Mouse (Mus musculus) cerebellum, adult 9-10 months (tissue): ENCODE measurements around the gene Nup35.
A peak's percentile ranks its signal among the peaks of the same experiment; 100 is the strongest.

Experiments
- DNase-seq: peaks from one replicate; pipeline ENCODE4 v3.0.0; 2022

Nup35 gene

DNA sequence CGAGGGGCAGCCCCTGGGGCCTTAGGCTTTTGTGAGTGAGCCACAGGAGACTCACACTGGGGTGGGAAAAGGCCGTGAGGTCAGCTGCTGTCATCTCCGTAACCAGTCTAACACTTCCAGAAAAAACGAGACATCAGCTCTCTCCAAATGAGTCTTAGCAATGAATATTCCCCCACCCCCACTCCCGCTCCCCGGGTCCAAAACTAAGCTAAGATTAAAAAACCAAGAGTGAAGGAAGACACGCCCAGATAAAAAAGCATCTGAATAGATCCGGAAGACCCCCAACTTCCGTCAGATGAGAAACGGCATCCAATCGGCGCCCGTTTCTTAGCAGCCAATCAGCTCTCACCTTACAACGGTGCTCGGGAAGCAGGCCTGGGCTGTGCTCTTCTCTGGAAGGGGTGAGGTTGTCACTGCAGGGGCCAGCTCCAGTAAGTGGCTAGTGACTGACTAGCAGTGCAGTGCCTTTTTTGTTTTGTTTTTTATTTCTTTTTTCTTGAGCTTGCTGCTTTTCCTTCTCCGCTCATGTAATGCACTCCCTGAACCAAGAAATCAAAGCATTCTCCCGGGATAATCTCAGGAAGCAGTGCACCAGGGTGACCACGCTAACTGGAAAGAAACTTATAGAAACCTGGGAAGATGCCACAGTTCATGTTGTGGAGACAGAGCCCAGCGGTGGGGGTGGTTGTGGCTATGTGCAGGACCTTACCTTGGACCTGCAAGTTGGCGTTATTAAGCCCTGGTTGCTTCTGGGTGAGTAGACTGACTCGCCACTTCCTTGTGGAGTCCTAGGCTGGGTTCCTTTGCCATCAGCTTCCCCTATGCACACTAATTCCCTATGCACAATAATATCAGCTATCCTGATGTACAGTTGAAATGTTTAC, at the start of gene Nup35, which contains the start of gene Dusp19:
TSS of gene Nup35 (plus strand) at position 383 of the 884 bp plus-strand sequence.
TSS of gene Dusp19 (plus strand) at position 192 of the 884 bp plus-strand sequence.
- DNase-seq: peak; percentile 97

DNA sequence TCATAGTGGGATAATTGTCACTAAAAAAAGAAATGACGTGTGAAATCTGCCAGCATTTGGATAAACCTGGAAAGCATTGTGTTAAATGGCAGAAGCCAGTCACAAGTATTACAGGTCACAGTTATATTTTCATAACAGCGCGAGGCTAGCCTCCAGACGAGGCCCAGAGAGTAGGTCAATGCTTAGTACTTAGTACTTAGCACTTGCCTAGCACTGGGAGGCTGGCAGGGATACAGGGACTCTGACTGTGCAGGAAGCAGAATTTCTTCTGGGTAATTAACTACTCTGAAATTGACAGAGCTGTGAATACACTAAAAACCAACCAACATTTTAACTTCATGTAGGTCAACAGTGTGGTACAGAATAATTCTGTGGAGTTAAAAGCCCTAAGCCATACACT, 49.6 kb upstream of the Nup35 start:
- peak; percentile 52 for DNase-seq

DNA sequence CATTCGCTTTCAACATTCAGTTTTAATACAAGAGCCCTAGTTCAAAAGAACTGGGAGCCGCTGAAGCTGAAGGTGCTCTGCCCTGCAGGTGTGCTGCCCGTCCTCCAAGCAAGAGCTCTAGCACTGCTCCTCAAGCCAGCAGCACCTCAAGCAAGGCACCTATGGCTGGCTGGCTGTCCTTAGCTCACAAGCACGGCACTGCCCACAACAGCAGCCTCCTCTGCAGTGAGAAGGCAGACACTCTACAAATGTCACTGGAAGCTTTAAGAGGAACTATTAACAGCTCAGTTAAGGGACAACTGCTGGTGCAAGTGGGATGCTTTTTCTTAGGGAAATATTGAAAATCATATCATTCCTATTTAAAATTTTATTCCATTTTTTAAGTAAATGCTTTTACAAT, 46.4 kb upstream of the Nup35 start:
- no peak for DNase-seq

DNA sequence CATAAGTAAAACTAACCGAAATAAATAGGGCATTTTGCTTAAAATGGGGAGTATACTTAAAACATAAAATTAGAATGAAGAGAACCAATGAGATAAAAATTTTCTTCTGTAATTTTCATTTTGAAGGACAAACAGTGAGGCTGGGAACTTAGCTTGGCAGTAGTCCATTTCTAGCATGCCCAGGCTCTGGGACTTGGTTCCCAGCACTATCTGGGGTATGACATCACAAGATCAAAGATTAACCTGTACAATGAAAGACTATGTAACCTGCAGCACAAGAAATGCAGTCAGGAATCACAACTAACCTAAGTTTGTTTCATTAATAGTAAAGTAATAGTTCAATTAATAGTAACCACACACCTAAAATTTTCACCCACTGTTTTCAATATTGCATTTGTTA, 39.8 kb upstream of the Nup35 start:
- DNase-seq: no peak

DNA sequence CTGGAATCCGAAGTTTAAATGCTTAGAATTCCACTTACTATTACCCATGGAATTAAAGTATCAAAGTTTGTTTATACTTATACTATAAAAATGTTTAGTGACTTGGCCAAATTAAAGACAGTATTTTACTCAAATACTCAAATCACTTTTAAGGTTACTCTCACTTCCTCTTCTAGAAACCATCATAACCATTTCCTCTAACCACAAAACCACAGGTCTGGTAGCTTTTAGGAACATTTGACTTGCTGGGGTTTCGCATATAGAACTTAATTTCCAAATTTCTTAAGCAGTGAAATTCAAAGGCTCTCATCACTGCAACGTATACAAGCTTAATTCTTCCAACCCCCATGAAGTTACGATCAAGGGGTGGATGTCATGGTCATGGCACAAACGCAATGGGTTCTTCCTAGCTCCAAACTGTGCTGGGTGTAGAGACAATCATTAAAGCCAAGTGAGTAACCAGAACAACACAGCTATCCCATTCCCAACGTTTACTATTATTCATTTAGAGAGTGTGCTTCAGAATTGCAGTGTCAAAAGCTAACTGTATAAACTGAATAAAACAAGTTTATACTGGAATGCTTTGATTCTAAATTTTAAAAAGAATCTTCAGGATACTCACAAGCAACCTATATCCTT, 37.7 kb upstream of the Nup35 start:
- no peak for DNase-seq

DNA sequence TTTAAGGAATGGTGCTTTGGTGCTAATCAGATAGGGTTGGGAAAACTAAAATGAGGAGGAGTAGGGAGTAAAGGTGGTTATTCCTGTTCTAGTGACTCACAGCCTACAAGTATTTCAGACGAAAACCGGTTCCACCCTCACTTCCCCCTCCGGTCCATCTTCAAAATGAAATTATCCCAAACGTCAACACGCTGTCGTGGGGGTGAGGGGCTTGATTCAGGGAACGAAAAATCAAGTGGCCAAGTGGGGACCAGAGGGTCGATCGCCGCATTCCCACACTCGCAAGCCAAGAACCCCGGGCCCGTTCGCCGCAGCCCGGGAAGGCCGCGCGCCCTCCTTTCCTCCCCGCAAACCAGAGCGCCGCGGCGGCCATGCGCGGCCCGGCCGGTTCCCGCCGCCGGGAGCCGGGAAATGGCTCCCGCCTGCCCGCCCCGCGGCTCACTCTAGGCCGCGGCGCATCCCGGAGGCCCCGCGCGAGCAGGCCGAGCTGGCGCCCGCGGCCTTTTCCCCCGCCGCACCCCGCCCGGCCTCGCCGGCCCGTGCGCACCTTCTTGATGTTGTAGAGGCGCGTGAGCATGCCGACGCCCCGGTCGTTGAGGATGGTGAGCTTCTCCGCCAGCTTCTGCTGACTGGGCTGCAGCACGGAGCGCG, 36.6 kb upstream of the Nup35 start:
- DNase-seq: peak; percentile 58

DNA sequence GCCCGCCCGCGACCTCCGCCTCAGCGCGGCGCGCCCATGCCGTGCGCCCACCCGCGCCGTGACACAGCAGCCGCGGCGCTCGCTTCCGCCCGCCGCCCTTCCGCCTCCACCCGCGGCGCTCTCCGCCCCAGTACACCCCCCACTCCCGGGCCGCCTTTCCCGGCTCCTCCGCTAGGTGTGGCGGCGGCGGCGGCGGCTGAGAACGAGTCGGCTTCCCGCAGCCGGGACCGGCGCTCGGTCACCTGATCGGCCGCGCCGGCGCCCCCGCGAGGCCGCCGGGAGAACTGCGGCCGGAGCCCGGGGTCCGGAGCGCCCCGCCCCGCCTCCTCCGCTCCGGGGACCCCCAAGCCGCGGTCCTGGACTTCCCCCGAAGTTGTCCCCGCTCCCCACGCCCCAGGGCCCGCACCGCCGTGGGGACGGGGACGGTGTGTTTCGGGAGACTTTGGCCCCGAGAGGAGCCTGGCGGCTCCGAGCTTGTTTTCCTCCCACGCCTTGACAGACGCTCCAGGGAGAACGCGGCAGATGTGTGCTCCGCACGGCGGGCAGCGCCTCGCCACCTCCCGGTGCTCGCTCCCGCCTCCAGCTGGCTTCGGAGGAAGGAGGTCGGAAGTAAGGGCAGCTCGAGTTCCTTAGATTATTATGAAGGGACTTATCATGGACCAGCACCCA, 35.9 kb upstream of the Nup35 start, which contains the start of gene Nckap1:
TSS of gene Nckap1 (minus strand) at position 338 of the 669 bp plus-strand sequence.
- DNase-seq: peak; percentile 90

DNA sequence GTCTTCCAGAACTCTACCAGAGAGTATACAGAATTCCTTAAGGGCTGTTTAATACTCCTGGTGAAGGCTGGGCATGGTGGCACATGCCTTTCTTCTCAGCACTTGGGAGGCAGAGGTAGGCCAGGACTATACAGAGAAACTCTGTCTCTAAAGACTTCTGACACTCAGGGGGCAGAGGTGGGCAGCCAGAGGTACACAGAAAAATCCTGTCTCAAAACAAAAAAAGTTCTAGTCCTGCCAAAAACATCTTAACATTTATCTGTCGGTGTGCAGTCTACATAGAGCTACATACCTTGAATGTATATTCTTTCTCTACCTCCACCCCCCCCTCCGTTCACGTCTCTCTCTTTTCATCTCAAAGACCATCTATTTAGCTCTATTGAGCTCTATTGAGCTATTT, 34.7 kb upstream of the Nup35 start:
- no peak for DNase-seq

DNA sequence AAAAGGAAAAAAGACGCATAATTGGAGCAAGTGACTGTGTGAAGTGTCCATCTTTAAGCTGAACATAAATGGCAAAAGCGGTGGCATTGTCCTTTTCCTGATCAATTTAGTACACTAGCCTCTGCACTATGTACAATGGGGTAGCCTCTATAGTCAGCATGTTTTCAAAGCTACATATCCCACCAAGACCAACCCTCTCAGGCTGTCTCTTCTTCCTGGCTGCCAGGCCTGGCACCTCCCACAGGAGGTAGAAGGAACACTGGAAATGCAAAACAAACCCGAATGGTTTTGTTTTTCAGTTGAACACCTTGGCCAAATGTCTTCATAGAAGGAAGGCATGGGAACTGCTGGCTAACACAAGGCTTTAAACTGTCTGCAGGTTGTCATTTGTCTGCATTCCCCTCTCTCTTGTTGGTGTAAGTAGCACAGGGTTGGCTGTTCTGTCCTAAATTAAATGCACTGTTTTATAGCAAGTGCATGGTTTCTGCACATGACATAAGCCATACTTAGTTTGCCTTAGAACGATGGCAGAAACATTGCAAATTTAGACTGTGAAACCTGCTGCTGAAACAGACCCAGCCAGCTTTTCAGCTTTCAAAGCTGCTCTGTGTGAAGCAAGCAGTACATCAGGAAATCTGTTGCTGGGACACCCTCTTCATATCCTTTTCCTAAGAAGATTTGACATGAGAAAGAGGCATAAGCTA, 22.7 kb upstream of the Nup35 start:
- no peak for DNase-seq

DNA sequence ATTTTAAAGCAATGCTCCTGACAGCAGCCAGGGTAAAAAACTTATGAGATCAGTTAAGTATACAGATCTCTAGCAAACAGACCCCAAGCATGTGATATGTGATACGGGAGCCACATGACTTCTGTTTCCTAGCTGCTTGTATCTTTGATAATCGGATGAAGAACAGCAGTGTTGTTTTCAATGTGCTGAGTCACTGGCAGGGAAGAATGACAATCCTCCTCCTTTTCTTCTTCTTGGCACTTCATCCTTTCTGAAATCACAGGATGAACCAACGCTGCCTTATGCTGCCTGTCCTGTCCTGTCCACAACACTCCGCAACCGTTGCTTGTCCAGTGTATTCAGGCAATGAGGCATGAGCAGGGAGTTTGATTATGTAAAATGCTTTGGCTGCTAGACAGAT, 20.1 kb upstream of the Nup35 start:
- DNase-seq: no peak

DNA sequence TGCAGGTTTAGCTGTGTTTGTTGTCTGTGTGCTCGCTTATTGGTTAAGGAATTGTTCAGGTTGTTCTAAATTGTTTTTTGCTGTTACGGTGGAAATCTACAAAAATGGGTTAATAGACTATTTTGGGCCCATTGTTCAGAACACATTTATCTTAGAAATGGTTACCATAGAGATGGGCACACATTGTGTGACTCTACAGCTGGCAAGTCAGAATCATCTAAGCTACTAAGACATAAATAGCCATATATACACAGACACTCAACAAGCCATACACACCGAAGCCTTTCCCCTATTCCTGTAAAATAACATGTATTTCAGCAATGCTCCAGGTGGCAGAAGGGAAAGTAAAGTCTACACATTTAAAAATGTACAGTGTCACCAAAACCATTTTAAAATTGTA, 17.2 kb upstream of the Nup35 start:
- no peak for DNase-seq

DNA sequence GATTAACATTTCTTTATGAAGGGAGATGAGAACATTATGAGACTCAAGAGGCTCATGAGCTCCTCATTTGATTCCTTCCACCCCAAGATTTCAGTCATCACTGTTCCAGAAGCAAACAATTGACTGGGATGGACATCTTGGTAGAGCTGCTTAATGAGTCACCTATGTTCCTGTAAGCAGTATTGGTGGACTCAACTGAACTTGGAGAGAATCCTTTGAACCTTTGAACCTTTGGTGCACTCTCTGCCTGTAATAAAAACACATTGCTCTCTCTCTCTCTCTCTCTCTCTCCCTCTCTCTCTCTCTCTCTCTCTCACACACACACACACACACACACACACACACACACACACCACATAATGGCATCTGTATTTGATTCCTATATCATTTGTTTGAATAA, 16.4 kb upstream of the Nup35 start:
- DNase-seq: no peak

DNA sequence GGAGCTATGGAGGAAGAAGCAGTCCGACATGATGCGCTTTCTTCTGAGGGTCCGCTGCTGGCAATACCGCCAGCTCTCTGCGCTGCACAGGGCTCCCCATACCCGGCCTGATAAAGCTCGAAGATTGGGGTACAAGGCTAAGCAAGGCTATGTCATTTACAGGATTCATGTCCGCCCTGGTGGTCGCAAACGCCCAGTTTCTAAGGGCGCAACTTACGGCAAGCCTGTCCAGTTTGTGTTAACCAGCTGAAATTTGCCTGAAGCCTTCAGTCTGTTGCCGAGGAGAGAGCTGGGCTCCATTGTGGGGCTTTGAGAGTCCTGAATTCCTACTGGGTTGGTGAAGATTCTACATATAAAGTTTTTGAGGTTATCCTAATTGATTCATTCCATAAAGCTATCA, 14.3 kb upstream of the Nup35 start:
- no peak for DNase-seq

DNA sequence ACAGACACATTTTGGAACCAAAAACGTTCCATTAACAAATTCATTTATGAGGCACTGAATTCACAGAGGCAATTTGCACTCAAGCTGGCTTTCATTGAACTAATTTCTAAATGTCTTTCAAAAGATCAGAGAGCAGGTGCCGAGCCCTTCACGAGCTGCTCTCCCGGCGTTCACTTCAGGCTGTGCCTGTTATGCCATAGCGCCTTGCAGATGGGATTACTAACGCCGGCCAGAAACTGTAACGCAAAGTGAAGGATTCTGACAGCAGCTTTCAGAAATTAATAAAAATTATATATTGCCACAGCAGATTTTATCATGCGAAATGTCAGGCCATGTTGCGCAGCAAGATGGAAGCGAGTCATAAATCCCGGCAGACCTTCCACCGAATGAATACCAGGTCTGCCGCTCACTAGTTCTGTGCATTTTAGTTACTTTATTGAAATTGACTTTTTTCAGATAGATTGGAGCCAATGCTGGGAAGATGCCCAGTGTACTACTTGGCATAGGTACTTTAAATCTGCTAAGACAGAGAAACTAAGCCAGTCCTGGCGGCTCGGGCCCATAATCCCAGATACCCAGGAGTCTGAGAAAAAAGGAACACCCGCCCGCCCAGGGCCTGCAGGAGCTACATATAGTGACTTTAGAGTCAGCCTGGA, 13.1 kb upstream of the Nup35 start:
- DNase-seq: no peak

DNA sequence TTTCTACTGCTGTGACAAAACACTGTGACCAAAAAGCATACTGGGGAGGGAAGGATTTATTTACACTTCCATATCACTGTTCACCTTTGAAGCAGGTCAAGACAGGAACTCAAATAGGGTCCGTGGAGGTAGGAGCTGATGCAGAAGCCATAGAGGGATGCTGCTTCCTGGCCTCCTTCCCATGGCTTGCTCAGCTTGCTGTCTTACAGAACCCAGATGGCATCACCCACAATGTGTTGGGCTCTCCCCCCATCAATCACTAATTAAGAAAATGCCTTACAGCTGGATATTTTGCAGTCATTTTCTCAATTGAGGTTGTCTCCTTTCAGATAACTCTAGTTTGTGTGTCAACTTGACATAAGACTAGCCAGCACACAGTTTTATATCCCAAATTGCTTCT, 4.8 kb upstream of the Nup35 start:
- no peak for DNase-seq

DNA sequence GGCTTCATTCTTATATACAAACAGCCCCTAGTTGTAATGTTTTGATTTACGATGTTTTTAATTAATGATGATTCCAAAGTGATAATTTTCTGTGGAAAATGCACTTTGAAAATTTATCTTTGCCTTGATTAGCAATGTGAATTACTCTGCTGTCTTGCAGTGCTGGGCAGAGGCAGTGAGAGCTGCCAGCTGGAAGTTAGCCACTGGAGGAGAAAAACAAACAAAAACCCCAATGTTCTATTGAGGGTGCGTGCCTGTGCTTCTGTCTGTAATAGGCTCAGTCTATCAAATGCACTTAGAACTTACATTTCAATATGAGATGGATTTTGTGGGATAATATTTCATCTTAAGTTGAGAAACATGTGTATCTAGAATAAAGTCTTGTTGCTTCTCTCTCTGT, 4.2 kb upstream of the Nup35 start:
- peak; percentile 17 for DNase-seq

DNA sequence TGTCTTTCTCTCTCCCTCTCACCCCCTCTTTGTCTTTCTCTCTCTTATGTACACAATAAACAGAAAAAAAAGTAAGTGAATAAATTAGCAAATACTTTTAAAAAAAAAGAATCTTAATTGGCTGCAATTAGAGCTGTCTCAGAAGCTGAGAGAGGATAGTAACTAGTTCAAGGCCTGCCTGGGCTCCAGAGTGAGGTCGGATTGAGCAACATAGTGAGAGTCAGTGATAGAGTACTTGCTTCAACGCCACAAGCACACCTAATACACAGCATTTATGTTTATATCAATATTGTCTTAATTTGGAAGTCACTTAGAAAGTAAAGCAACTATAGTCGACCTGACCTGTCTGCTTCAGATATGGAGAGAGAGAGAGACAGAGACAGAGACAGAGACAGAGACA, 2.0 kb downstream of the Nup35 start:
- no peak for DNase-seq

DNA sequence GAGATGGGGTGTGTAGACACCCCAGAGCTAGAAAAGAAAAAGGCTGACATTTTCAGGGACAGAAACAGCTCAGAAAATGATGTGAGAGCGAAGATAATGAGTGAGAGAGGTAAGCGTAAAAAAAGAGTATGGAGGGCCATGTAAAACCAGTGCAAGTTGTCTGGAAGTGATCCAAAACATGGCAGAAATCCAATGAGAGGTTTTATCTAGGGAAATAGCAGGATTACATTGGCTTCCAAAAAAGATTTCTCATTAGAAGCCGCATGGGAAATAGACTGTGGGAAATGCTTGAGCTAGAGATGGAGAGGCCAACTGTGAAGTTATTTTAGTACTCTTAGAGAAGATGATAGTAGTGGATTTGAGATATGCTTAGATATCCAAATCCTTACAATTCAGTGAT, 4.9 kb downstream of the Nup35 start:
- DNase-seq: no peak

DNA sequence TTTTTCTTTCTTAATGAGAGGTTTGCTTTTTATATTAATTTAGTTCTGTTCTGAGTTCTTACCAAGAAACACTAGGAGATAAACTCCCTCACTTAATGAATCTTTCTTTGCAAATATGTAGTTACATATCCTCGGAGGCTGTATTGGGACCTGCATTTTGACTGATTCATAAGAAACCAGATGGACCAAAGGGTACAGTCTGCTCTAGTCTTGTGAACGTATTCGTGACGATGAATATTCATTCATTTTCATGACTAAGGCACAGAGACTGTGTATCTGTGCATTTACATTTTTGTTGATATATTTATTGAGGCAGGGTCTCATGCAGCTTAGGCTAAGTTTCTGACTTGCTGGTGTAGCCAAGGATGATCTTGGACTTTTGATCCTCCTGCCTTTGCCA, 7.5 kb downstream of the Nup35 start:
- DNase-seq: no peak

DNA sequence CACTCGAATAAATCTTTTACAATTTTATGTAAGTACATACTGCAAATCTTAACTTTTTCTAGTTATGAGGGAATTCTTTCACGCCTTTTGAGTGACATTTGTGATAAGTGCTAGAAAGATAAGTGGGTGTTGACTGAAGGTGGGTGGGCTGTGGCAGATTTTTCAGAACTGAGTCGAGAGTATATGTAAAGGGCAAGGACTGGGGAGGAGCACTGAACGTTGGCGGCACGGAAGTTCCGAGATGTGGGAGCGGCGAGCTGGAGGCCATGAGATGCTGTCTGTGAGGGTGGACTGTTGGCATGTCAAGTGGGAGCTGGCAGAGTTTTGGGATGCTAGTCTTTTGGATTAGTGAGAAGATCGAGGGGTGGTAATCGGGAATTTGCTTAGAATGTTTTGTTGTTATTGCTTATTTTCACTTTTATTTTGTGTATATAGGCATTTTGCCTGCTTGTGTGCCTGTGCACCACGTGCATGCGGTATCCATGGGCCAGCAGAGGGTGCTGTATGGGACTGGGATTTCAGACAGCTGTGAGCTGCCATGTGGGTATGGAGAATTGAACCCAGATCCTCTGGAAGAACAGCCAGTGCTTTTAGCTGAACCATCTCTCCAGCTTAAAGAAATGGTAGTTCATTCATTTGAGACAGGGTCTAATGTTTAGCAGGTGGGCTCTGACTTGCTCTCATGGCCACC, 15.4 kb downstream of the Nup35 start:
- DNase-seq: no peak
